Mouse (Mus musculus) bone marrow macrophage, adult 2 months (primary cell): ENCODE measurements around the gene Gcnt1.

Source experiments
- CTCF ChIP-seq: IDR thresholded peaks from 2 replicates; pipeline ENCODE4 v1.5.1; 2012; ENCODE audit warnings: low read depth, mild to moderate bottlenecking, low read length, moderate library complexity
- POLR2A ChIP-seq: IDR thresholded peaks from 2 replicates; pipeline ENCODE4 v1.6.1; 2012; ENCODE audit warnings: mild to moderate bottlenecking, low read depth, low read length, borderline replicate concordance

- TF ChIP-seq CTCF (no peak), POLR2A (no peak)
Observed at GRCm38 (mm10) chr19:17313766-17314165, 58.9 kb downstream of the Gcnt1 start.
